Mouse (Mus musculus) thymus, adult 2 months (tissue): Measurements from ENCODE around the gene Slc12a3.

ENCODE experiments used
- CTCF ChIP-seq: fragments of 200-500 bp; IDR thresholded peaks from 2 replicates; pipeline ENCODE4 v1.5.1; 2012; ENCODE audit warnings: mild to moderate bottlenecking, control low read depth, low read length, moderate library complexity, borderline replicate concordance; ENCODE audit not compliant: control insufficient read depth, poor library complexity, insufficient read depth; ENCODE audit errors: extremely low read depth
- POLR2A ChIP-seq: fragments of 200-500 bp; IDR thresholded peaks from 2 replicates; pipeline ENCODE4 v1.6.1; 2012; ENCODE audit warnings: mild to moderate bottlenecking, low read length, control low read depth, moderate library complexity; ENCODE audit not compliant: control insufficient read depth, poor library complexity, insufficient read depth; ENCODE audit errors: extremely low read depth

DNA sequence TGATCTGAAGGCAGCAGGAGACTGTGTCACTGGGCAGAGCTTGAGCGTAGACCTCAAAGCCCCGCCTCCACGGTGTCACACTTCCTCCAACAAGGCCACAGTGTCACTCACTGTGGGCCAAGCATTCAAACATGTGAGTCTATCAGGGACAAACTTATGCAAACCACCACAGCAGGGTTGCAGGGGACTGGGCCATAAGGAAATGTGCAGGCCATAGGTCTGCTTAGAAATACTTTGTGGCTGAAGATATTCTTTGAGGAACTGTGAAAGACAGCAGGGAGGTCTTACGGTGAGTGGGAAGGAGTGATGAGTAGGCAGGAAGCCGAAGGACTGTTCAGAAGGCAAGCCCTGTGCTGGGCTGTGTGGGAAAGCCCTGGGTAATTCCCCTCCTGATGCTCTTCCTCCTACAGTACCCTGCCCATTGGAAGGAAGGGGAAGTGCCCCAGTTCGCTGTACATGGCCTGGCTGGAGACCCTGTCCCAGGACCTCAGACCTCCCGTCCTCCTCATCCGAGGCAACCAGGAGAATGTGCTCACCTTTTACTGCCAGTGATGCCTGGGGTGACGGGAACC is 36.5 kb downstream of the Slc12a3 start:
- TF ChIP-seq CTCF: no peak
- TF ChIP-seq POLR2A: no peak
